Mouse (Mus musculus) mouse embryonic stem cell (cell line): ENCODE data around the gene Prkar2b.

Source experiments
- in situ Hi-C, 2 experiments: fragments of 300-500 bp; cut with MboI; formaldehyde crosslinking; loops; 1 replicate in 1 of 2; 3 replicates in 1 of 2; pipeline ENCODE4 v1.14.3; 2019 to 2020; ENCODE audit warnings: low sequenced_read_pairs in 2 of 2, low pct_unique_long_range_greater_than_20kb in 1 of 2, mixed read lengths in 1 of 2; ENCODE audit not compliant: unreplicated experiment in 1 of 2

The Prkar2b gene

DNA sequence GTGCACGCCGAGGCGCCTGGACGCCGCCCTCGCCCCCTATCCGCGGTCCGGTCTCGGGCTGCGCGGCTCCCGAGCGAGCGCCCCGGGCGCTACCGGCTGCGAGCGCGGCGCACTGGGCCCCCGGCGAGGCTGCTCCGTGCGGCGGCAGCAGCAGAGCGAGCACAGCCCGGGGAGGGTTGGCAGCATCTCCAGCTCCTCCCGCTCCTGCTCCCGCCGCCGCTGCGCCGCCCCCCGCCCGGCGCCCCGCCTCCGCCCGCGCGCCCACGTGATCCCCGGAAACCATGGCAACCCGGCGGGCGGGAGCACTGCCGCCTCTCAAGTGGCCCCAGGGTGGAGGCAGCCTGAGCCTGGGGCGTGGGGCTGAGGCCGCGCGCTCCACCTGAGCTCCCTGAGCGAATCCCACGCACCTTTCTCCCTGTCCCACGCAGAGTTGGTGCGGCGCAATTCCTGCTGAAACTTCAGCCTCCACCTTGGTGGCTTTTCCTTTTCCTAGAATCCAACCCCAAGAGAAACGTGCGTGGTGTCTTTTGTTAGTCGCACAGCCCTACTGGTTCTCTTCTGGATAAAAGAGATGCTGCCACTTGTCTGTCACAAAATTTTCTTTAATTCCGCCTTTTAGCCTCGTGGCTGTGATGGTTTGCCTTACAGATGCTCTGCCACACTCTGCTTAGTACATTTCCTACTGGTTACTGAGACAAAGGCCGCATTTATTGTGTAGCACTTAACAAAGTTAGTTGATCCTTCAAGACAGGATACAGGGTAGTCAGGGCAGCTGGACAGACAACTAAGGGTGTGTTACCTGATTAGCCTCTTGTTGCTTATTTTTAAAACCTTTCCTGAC is at the start of gene Prkar2b:
Gene Prkar2b (minus strand): TSS at position 207 of the 841 bp plus-strand sequence.
- in situ Hi-C loops = no loop called here

GRCm38 (mm10) chr12:32109201-32109600 is 48.1 kb upstream of the Prkar2b start:
- in situ Hi-C loops = no loop called here

- in situ Hi-C loops = no loop called here
These were observed 43.9 kb upstream of the Prkar2b start for GRCm38 (mm10) chr12:32104955-32105521.

DNA sequence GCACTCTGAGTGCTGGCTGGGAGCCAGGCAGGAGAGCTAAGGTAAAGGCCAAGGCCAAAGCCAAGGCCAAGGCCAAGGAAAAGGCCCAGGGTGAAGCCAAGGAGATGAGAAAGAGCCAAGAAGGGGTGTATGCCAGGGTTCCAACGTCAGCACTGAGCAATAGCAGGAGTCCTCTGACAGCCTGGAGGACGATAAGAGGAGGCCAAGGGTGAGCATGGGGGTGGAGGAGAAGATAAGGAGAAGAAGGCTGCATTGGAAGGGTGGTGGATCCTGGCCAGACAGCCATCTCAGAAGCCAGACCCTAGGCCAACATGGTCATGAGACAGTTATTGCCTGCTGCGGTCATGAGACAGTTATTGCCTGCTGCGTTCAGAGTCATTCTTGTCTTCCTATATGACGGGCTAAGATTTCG is 43.4 kb upstream of the Prkar2b start:
- in situ Hi-C loops = no loop called here

DNA sequence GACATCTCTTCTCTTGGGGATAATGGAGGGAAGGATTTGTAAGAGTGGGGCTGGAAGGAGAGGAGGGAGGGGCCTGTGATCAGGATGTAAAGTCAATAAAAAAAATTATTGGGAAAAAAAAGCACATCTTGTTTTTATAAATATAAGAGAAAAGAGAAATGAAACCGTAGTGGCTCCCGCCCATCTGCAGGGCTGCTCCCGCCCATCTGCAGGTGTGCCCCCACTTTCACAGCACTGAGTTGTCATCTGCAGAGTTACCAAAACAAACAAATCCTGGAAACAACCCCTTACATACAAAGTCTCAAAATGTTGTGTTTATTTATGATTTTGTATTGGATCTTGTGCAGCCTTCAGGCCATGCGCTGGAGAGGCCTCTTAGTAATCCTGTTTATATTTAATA is 40.2 kb upstream of the Prkar2b start:
- in situ Hi-C loops = no loop called here

GRCm38 (mm10) chr12:32099686-32100206 is 38.6 kb upstream of the Prkar2b start:
- in situ Hi-C loops = no loop called here

- in situ Hi-C loops = no loop called here
These were observed 37.5 kb upstream of the Prkar2b start for GRCm38 (mm10) chr12:32098596-32098995.

- in situ Hi-C loops = no loop called here
These were observed 36.0 kb upstream of the Prkar2b start for GRCm38 (mm10) chr12:32097107-32097506.

DNA sequence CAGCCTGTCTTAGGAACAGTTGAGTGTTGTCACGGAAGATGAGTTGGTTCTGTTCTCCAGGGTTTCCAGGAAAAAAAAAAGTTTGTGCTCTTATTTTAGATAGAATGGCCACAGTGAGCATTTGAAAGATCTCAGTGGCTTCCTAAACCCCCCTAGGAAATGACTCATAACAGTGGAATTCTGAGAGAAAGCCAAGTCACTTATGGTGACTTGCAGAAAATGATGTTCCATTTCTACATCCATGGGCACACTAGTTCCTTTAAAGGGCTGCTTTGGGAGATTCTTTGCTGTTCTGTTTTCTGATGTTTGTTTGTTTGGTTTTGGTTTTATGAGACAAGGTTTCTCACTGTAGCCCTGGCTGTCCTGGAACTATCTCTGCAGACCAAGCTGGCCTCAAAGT is 34.1 kb upstream of the Prkar2b start:
- in situ Hi-C loops = no loop called here

GRCm38 (mm10) chr12:32092452-32092851 is 31.4 kb upstream of the Prkar2b start:
- in situ Hi-C loops = no loop called here

DNA sequence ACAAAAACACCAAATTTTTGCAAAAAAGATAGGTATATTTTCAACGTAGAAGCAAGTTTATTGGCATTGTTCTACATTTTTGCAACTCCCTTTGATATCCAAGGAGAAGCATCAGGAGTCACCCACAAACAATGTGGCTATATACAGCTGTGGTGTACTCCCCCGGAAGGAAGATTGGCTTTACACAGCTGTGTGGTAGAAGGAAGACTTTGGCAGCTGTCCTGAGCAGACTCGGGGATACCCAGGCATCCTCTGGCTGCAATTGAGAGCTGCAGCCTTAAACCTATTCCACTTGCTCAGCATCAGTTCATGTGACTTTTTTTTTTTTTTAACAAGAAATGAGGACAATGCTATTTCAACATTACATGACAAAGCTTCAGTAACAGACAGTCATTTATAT is 27.5 kb upstream of the Prkar2b start:
- in situ Hi-C loops = no loop called here

GRCm38 (mm10) chr12:32087339-32087738 is 26.2 kb upstream of the Prkar2b start:
- in situ Hi-C loops = no loop called here

DNA sequence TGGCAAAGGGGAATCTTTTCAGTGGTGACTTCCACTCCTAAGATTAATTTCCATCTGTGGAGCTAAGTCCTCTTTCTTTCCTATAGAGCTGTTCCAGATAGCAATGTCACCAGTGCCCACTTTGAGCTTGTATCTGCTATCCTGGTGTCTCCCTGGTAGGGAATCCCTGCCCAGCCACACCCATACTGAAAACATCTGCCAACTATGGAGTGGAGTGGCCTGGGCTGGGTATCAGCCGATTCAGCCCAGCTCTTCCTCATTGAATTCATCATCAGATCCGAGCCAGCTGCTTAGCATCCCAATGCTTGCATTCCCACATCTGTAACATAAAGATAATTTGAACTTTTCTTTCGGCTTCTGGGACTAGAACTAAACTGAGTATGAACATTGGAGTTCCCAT is 25.8 kb upstream of the Prkar2b start:
- in situ Hi-C loops = no loop called here

- in situ Hi-C loops = no loop called here
These were observed 24.8 kb upstream of the Prkar2b start for GRCm38 (mm10) chr12:32085856-32086255.

- in situ Hi-C loops = no loop called here
These were observed 24.1 kb upstream of the Prkar2b start for GRCm38 (mm10) chr12:32085189-32085588.

GRCm38 (mm10) chr12:32084601-32085000 is 23.5 kb upstream of the Prkar2b start:
- in situ Hi-C loops = no loop called here

DNA sequence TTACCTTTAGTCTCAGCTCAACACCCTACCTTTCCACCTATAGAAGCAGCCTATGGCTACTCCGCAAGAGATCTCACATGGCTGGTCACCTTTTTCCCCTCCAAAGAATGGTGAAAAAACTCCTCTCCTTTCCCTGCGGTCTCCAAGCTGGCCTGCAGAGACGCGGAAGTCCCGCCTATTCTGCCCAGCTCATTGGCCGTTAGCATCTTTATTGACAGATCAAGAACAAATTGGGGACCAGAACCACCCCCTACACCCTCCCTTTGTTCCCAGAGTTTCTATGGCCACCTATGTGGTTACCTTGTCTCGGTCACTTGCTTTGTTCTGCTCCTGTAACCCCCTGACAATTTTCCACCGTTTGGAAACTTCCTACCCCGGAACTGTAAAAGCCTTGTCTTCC is 19.6 kb upstream of the Prkar2b start:
- in situ Hi-C loops = no loop called here

DNA sequence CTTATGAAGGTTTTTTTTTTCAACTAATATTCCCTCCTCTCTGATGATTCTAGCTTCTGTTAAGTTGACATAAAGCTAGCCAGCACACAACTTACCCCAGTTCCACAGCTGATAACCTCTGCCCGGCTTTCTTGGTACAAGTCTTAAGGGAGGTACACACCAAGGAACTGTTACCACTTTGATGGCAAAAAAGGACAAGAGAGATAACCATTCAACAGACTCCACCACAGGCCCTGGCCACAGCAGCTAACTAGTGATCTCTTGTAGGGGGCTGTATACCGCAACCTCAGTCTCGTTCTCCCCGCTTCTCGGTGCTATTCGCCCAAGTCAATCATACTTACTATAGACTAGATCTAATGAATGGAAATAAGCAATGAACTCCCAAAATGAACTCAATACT is 16.3 kb upstream of the Prkar2b start:
- in situ Hi-C loops = no loop called here

GRCm38 (mm10) chr12:32075831-32076715 is 15.0 kb upstream of the Prkar2b start:
- in situ Hi-C loops = no loop called here
